Mouse (Mus musculus): ENCODE results near the gene Emid1. TPM values are rescaled to one million over a fixed set of nuclear protein-coding genes. Genes with fewer than 3 reads are reported as not detected.
A peak's percentile ranks its signal among the peaks of the same experiment; 100 is the strongest.

The Emid1 gene
- polyA plus RNA-seq, 1 experiment from 2014 or later = 14.6 TPM

GRCm38 (mm10) chr11:5154961-5155805, 3.1 kb upstream of the Emid1 start:
- Histone ChIP-seq H3K27me3 (ENCODE audit: insufficient read depth, poor library complexity, severe bottlenecking) (peaks cover 26% of the 10 kb centered on the region), H3K36me3 (no peaks in the 10 kb centered on the region), H3K4me1 (peaks cover 41% of the 10 kb centered on the region), H3K9me3 (no peaks in the 10 kb centered on the region), H3K27ac (peak overlapping the region; percentile 30), H3K4me3 (no peak overlapping the region)
- no peak for DNase-seq (ENCODE audit: low spot score)
- WGBS = 45% methylated on average over 10 of the region's 10 CpGs

GRCm38 (mm10) chr11:5151247-5151630, 818 bp downstream of the Emid1 start:
- 44% methylated on average over 4 of the region's 4 CpGs for WGBS
- no peak for DNase-seq (ENCODE audit: low spot score)
- peak overlapping the region; percentile 89; the same call in 1 of the 2 replicates for H3K27ac ChIP-seq
- H3K27me3 ChIP-seq (ENCODE audit: insufficient read depth, poor library complexity, severe bottlenecking) = peaks cover 33% of the 10 kb centered on the region
- no peaks in the 10 kb centered on the region for H3K9me3 ChIP-seq
- no peaks in the 10 kb centered on the region for H3K36me3 ChIP-seq
- peaks cover 52% of the 10 kb centered on the region for H3K4me1 ChIP-seq
- peak overlapping the region; percentile 76 for H3K4me3 ChIP-seq

- 70% methylated on average over 9 of the region's 9 CpGs for WGBS
- H3K4me1 ChIP-seq = peaks cover 53% of the 10 kb centered on the region
Observed at GRCm38 (mm10) chr11:5150416-5151246, 1.4 kb downstream of the Emid1 start.

GRCm38 (mm10) chr11:5149955-5150354, 2.1 kb downstream of the Emid1 start:
- Histone ChIP-seq H3K27me3 (ENCODE audit: insufficient read depth, poor library complexity, severe bottlenecking) (peaks cover 33% of the 10 kb centered on the region), H3K4me1 (peaks cover 49% of the 10 kb centered on the region), H3K9me3 (no peaks in the 10 kb centered on the region), H3K4me3 (no peak overlapping the region), H3K27ac (no peak overlapping the region), H3K36me3 (no peaks in the 10 kb centered on the region)
- 83% methylated on average over 9 of the region's 9 CpGs for WGBS
- DNase-seq (ENCODE audit: low spot score) = no peak

More at GRCm38 (mm10) chr11:5150416-5151246, 1.4 kb downstream of the Emid1 start:
- Histone ChIP-seq H3K4me3 (no peak overlapping the region), H3K36me3 (no peaks in the 10 kb centered on the region), H3K27me3 (ENCODE audit: insufficient read depth, poor library complexity, severe bottlenecking) (peaks cover 33% of the 10 kb centered on the region), H3K27ac (0 out of 2 replicates have a peak overlapping the region, but pooled peaks have one; percentile 6), H3K9me3 (no peaks in the 10 kb centered on the region)
- no peak for DNase-seq (ENCODE audit: low spot score)

GRCm38 (mm10) chr11:5149249-5149648, 2.8 kb downstream of the Emid1 start:
- Histone ChIP-seq H3K27me3 (ENCODE audit: insufficient read depth, poor library complexity, severe bottlenecking) (peaks cover 30% of the 10 kb centered on the region), H3K4me1 (peaks cover 46% of the 10 kb centered on the region), H3K27ac (peak overlapping the region; percentile 75; the same call in 1 of the 2 replicates), H3K9me3 (no peaks in the 10 kb centered on the region), H3K4me3 (no peak overlapping the region), H3K36me3 (no peaks in the 10 kb centered on the region)
- 26% methylated on average over 7 of the region's 7 CpGs for WGBS
- DNase-seq (ENCODE audit: low spot score) = no peak

- Histone ChIP-seq H3K9me3 (no peaks in the 10 kb centered on the region), H3K4me3 (no peak overlapping the region), H3K27ac (no peak overlapping the region), H3K27me3 (ENCODE audit: insufficient read depth, poor library complexity, severe bottlenecking) (peaks cover 17% of the 10 kb centered on the region), H3K4me1 (peaks cover 48% of the 10 kb centered on the region), H3K36me3 (no peaks in the 10 kb centered on the region)
- 64% methylated on average over 3 of the region's 3 CpGs for WGBS
- no peak for DNase-seq (ENCODE audit: low spot score)
Observed at GRCm38 (mm10) chr11:5145600-5145999, 6.5 kb downstream of the Emid1 start.

GRCm38 (mm10) chr11:5141965-5142364, 10.1 kb downstream of the Emid1 start:
- no peak for DNase-seq (ENCODE audit: low spot score)
- Histone ChIP-seq H3K27ac (no peak overlapping the region), H3K4me1 (peaks cover 35% of the 10 kb centered on the region), H3K9me3 (no peaks in the 10 kb centered on the region), H3K36me3 (no peaks in the 10 kb centered on the region), H3K27me3 (ENCODE audit: insufficient read depth, poor library complexity, severe bottlenecking) (0 out of 2 replicates have a peak, but pooled peaks cover 7% of the 10 kb centered on the region), H3K4me3 (no peak overlapping the region)
- 89% methylated on average over 2 of the region's 2 CpGs for WGBS

- Histone ChIP-seq H3K36me3 (no peaks in the 10 kb centered on the region), H3K27ac (peak overlapping the region; percentile 31; the same call in 1 of the 2 replicates), H3K9me3 (no peaks in the 10 kb centered on the region), H3K27me3 (ENCODE audit: insufficient read depth, poor library complexity, severe bottlenecking) (0 out of 2 replicates have a peak, but pooled peaks cover 7% of the 10 kb centered on the region), H3K4me1 (peaks cover 35% of the 10 kb centered on the region), H3K4me3 (no peak overlapping the region)
- DNase-seq (ENCODE audit: low spot score) = no peak
- WGBS = 64% methylated on average over 5 of the region's 5 CpGs
Observed at GRCm38 (mm10) chr11:5141252-5141651, 10.8 kb downstream of the Emid1 start.

- 0 out of 2 replicates have a peak, but pooled peaks cover 7% of the 10 kb centered on the region for H3K27me3 ChIP-seq (ENCODE audit: insufficient read depth, poor library complexity, severe bottlenecking)
- H3K4me3 ChIP-seq = peak overlapping the region; percentile 2; the same call in 1 of the 2 replicates
- H3K27ac ChIP-seq = peak overlapping the region; percentile 31; the same call in 1 of the 2 replicates
- peaks cover 36% of the 10 kb centered on the region for H3K4me1 ChIP-seq
- DNase-seq (ENCODE audit: low spot score) = no peak
- H3K9me3 ChIP-seq = no peaks in the 10 kb centered on the region
- WGBS = 35% methylated on average over 8 of the region's 8 CpGs
- no peaks in the 10 kb centered on the region for H3K36me3 ChIP-seq
Observed at GRCm38 (mm10) chr11:5140619-5141018, 11.4 kb downstream of the Emid1 start.

- Histone ChIP-seq H3K27ac (peak overlapping the region; percentile 19; the same call in 1 of the 2 replicates), H3K27me3 (ENCODE audit: insufficient read depth, poor library complexity, severe bottlenecking) (peaks cover 14% of the 10 kb centered on the region), H3K9me3 (no peaks in the 10 kb centered on the region), H3K36me3 (no peaks in the 10 kb centered on the region), H3K4me3 (no peak overlapping the region), H3K4me1 (peaks cover 33% of the 10 kb centered on the region)
- no peak for DNase-seq (ENCODE audit: low spot score)
- 85% methylated on average over 9 of the region's 9 CpGs for WGBS
Observed at GRCm38 (mm10) chr11:5139372-5139771, 12.7 kb downstream of the Emid1 start.

GRCm38 (mm10) chr11:5138642-5139041, 13.4 kb downstream of the Emid1 start:
- no peak for DNase-seq (ENCODE audit: low spot score)
- 67% methylated on average over 2 of the region's 2 CpGs for WGBS
- H3K9me3 ChIP-seq = no peaks in the 10 kb centered on the region

GRCm38 (mm10) chr11:5135914-5136313, 16.1 kb downstream of the Emid1 start:
- DNase-seq (ENCODE audit: low spot score) = no peak
- no peaks in the 10 kb centered on the region for H3K9me3 ChIP-seq
- H3K27me3 ChIP-seq (ENCODE audit: insufficient read depth, poor library complexity, severe bottlenecking) = peaks cover 13% of the 10 kb centered on the region
- WGBS = 64% methylated on average over 11 of the region's 11 CpGs
- peaks cover 18% of the 10 kb centered on the region for H3K4me1 ChIP-seq
- no peak overlapping the region for H3K4me3 ChIP-seq
- 0 out of 2 replicates have a peak overlapping the region, but pooled peaks have one; percentile 18 for H3K27ac ChIP-seq
- H3K36me3 ChIP-seq = no peaks in the 10 kb centered on the region

More at GRCm38 (mm10) chr11:5138642-5139041, 13.4 kb downstream of the Emid1 start:
- no peaks in the 10 kb centered on the region for H3K36me3 ChIP-seq
- H3K4me3 ChIP-seq = no peak overlapping the region
- H3K27me3 ChIP-seq (ENCODE audit: insufficient read depth, poor library complexity, severe bottlenecking) = peaks cover 19% of the 10 kb centered on the region
- no peak overlapping the region for H3K27ac ChIP-seq
- peaks cover 33% of the 10 kb centered on the region for H3K4me1 ChIP-seq
